Mouse (Mus musculus) midbrain, embryonic 15.5 days (tissue): ENCODE measurements around the gene Ankrd23. TPM values are rescaled to one million over a fixed set of nuclear protein-coding genes. Genes with fewer than 3 reads are reported as not detected.

ENCODE experiments used
- ATAC-seq: fragments of 200-750 bp; cut with Nextera tagmentation; replicated peaks from 2 replicates; pipeline ENCODE4 v1.8.0; 2017; ENCODE audit warnings: moderate TSS enrichment
- H3K27ac ChIP-seq: fragments of 300-500 bp; sonication (generic); 2 replicates; pipeline ENCODE4 v1.5.1; 2015; ENCODE audit warnings: mild to moderate bottlenecking, inconsistent platforms
- H3K27me3 ChIP-seq: fragments of 300-500 bp; sonication (generic); replicated peaks from 2 replicates; pipeline ENCODE4 v1.6.1; 2015; ENCODE audit warnings: inconsistent platforms
- H3K36me3 ChIP-seq: fragments of 300-500 bp; sonication (generic); replicated peaks from 2 replicates; pipeline ENCODE4 v1.6.1; 2015; ENCODE audit warnings: inconsistent platforms
- H3K4me1 ChIP-seq: fragments of 300-500 bp; sonication (generic); 2 replicates; pipeline ENCODE4 v1.6.1; 2015; ENCODE audit warnings: inconsistent platforms
- H3K4me2 ChIP-seq: fragments of 300-500 bp; sonication (generic); 2 replicates; pipeline ENCODE4 v1.6.1; 2015; ENCODE audit warnings: inconsistent platforms, mild to moderate bottlenecking, moderate library complexity
- H3K4me3 ChIP-seq: fragments of 300-500 bp; sonication (generic); 2 replicates; pipeline ENCODE4 v1.5.1; 2015; ENCODE audit warnings: mild to moderate bottlenecking, inconsistent platforms
- H3K9ac ChIP-seq: fragments of 300-500 bp; sonication (generic); 2 replicates; pipeline ENCODE4 v1.6.1; 2015; ENCODE audit warnings: mild to moderate bottlenecking, inconsistent platforms
- H3K9me3 ChIP-seq: fragments of 300-500 bp; sonication (generic); 2 replicates; pipeline ENCODE4 v1.6.1; 2016; ENCODE audit warnings: inconsistent platforms
- WGBS: fragments of 180-500 bp; shearing (Covaris S2); methylation state at CpG from one replicate; pipeline ENCODE4 v1.1.7; 2015; ENCODE audit warnings: mixed read lengths; 5-methylcytosine and 5-hydroxymethylcytosine counted together
- polyA plus RNA-seq: library from polyadenylated mRNA; unstranded; fragments of >200 nt; fragmentation: Nextera tagmentation; extraction: Ambion mirVana; gene quantifications from 2 replicates; pipeline ENCODE4 v1.2.1, GENCODE M21; 2015

Ankrd23 gene
- polyA plus RNA-seq, 1 experiment from 2014 or later: 23.5 TPM

DNA sequence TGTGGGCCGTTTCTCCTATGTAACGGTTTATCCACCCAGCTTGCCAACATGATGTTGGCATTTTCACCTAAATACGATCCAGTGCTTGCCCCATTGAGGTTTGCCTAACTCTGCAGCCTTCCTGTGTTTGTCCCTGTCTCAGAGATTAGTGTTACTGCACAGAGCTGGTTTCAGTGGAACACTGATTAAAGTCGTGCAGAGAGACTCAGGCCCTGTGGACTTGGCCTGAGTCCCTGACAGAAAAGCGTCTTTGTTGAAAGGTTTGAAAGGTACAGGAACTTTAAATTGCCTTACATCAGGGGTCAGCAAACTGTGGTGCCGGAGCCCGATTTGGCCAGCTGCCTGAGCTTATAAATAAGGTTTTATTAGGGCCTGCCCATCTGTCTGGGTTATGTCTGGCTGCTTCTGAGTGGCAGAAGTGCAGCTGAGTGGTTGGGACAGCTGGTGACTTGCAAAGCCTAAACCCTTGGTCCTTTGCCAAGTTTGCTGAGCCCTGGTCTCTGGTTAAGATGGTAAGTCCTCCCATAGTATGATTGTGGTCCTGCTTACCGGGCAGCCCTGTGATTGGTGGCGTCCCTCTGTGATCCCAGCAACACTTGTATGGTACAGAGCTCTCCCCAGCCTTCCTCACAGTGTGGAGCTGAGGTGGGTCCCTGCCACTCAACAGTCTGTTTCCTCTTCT is 13.2 kb downstream of the Ankrd23 start:
- no peaks in the 10 kb centered on the region for H3K27me3 ChIP-seq
- H3K4me1 ChIP-seq: peaks cover 8% of the 10 kb centered on the region; the same call in 1 of the 2 replicates
- no peak overlapping the region for H3K4me2 ChIP-seq
- H3K9ac ChIP-seq: no peak overlapping the region
- H3K36me3 ChIP-seq: peaks cover 55% of the 10 kb centered on the region
- peak overlapping the region; percentile 61; the same call in 1 of the 2 replicates for H3K27ac ChIP-seq
- H3K4me3 ChIP-seq: no peak overlapping the region
- H3K9me3 ChIP-seq: no peaks in the 10 kb centered on the region
- WGBS: 47% methylated on average over 9 of the region's 9 CpGs
- ATAC-seq: peak; percentile 46

DNA sequence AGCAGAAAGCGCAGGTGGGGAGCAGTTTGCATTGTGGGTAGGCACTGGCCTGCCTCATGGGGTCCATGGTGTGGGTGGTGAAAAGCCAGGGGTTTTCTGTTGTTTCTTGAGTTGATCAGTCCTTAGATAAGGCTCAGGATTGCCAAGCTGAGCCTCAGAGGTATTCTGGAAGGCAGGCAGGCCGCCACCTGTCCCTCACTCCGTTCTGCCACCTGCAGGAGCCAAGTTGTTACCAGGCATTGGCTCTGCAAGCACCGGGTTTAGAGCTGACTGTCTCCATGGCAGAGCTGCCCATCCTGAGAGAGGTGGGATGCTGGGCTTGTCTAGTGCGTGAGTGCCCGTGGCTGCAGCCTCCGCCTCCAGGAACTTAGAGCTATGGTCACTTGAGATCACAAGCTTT is 14.5 kb downstream of the Ankrd23 start:
- no peak overlapping the region for H3K27ac ChIP-seq
- WGBS: 92% methylated on average over 7 of the region's 7 CpGs
- no peak overlapping the region for H3K9ac ChIP-seq
- no peak for ATAC-seq
- no peaks in the 10 kb centered on the region for H3K27me3 ChIP-seq
- H3K4me1 ChIP-seq: peaks cover 17% of the 10 kb centered on the region; the same call in 1 of the 2 replicates
- no peak overlapping the region for H3K4me3 ChIP-seq
- H3K9me3 ChIP-seq: no peaks in the 10 kb centered on the region
- no peak overlapping the region for H3K4me2 ChIP-seq
- peaks cover 54% of the 10 kb centered on the region for H3K36me3 ChIP-seq

DNA sequence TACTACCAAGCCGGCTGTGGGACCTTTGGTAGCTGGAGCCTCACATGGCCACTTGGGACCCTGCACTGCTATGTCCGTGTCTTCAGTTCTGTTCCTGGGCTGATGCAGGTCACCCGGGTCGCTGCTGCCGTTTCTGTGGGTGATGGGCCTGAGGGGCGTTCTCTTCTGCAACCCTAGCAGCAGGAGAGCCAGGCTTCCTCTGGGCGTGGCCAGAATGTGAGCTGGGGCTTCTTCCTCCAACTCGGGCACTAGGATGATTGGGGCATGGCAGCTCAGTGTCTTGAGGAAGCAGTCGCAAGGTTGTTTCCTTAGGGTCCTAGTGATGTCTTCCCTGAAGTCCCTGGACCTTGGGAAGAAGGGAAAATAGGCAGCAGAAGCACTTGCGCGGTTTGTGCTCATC is 17.1 kb downstream of the Ankrd23 start:
- H3K9ac ChIP-seq: no peak overlapping the region
- WGBS: 85% methylated on average over 11 of the region's 11 CpGs
- H3K36me3 ChIP-seq: peaks cover 31% of the 10 kb centered on the region
- ATAC-seq: no peak
- no peak overlapping the region for H3K4me2 ChIP-seq
- H3K4me3 ChIP-seq: no peak overlapping the region
- no peaks in the 10 kb centered on the region for H3K27me3 ChIP-seq
- no peak overlapping the region for H3K27ac ChIP-seq
- no peaks in the 10 kb centered on the region for H3K9me3 ChIP-seq
- H3K4me1 ChIP-seq: peaks cover 36% of the 10 kb centered on the region

DNA sequence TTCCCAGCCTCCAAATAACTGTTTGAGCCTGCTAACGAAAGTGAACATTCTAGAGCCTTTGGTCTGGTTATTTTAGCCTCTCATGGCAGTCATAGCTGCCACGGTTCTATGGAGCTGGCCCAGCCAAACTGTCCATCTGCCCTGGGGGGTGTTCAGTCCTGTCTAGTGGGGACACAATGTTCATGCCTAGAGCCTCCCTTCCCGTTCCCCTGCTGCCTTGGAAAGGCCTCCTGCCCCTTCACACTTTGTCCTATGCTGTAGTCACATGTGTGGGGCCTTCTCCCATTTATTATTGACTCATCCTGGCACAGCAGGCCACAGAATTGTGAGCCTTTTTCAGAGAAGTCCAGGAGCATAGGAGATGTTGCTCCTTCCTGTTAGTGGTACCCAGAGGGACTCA is 18.4 kb downstream of the Ankrd23 start:
- H3K4me2 ChIP-seq: no peak overlapping the region
- H3K9me3 ChIP-seq: no peaks in the 10 kb centered on the region
- no peak overlapping the region for H3K4me3 ChIP-seq
- H3K27ac ChIP-seq: no peak overlapping the region
- WGBS: 90% methylated on average over 3 of the region's 3 CpGs
- H3K27me3 ChIP-seq: no peaks in the 10 kb centered on the region
- H3K4me1 ChIP-seq: peaks cover 44% of the 10 kb centered on the region
- H3K9ac ChIP-seq: no peak overlapping the region
- H3K36me3 ChIP-seq: peaks cover 27% of the 10 kb centered on the region
- ATAC-seq: no peak

DNA sequence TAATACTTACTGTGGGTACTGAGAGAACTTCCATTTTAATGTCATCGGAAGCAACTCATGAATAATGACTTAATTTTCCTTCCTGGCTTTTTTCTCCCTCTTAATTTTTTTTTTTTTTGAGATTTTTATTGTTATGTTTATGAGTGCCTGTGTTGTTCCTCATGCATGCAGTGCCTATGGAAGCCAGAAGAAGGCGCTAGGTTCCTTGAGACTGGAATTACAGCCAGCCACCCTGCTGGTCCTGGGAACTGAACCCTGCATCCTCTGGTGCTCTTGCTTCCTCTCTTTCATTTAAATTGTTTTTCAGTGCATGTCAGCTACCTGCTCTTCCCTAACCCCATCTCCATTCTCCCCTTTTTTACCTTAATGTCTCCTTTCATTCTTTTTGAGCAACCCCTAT is 23.0 kb downstream of the Ankrd23 start:
- Histone ChIP-seq H3K27me3 (no peaks in the 10 kb centered on the region), H3K9me3 (no peaks in the 10 kb centered on the region), H3K4me1 (peaks cover 46% of the 10 kb centered on the region), H3K4me2 (peak overlapping the region; percentile 87), H3K4me3 (peak overlapping the region; percentile 74), H3K36me3 (no peaks in the 10 kb centered on the region), H3K9ac (peak overlapping the region; percentile 71), H3K27ac (peak overlapping the region; percentile 30; the same call in 1 of the 2 replicates)
- whole genome bisulfite sequencing: 38% methylated on average over 2 of the region's 2 CpGs
- ATAC-seq: no peak

DNA sequence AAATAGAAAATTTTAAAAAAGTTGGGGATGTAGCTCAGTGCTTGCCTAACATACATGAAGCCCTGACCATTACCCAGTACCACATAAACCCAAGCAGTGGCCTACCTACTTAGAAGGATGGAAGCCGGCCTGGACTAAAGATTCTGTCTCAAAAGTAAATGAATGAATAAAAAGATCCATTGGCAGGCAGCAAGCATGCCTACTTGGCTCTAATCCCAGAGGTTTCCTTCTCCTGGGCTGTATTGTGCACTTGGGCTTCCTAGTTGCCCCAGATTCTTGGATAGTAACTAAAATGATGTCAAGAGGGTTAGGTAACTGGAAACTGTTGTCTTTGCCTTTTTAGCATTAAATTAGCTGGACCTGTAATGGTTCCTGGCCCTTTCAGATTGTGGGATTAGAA is 23.4 kb downstream of the Ankrd23 start:
- no peaks in the 10 kb centered on the region for H3K9me3 ChIP-seq
- peaks cover 45% of the 10 kb centered on the region for H3K4me1 ChIP-seq
- ATAC-seq: no peak
- peak overlapping the region; percentile 71 for H3K9ac ChIP-seq
- peak overlapping the region; percentile 87 for H3K4me2 ChIP-seq
- H3K27ac ChIP-seq: peak overlapping the region; percentile 96; the same call in 1 of the 2 replicates
- no peaks in the 10 kb centered on the region for H3K27me3 ChIP-seq
- 0% methylated on average over 1 of the region's 1 CpGs for WGBS
- peak overlapping the region; percentile 74 for H3K4me3 ChIP-seq
- H3K36me3 ChIP-seq: no peaks in the 10 kb centered on the region

DNA sequence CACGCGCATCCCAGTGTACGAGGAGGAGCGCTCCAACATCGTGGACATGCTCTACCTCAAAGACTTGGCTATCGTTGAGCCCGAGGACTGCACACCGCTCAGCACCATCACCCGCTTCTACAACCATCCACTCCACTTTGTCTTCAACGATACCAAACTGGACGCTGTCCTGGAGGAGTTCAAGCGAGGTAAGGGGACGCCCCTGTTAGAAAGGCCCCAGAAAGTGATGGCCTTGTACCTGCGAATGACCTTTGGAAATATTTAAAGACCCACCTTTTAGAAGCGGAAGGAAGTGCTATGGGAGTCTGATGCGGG is 23.8 kb downstream of the Ankrd23 start:
- Histone ChIP-seq H3K4me1 (peaks cover 42% of the 10 kb centered on the region), H3K27ac (peak overlapping the region; percentile 96), H3K9ac (peak overlapping the region; percentile 71), H3K36me3 (no peaks in the 10 kb centered on the region), H3K4me3 (peak overlapping the region; percentile 74), H3K9me3 (no peaks in the 10 kb centered on the region), H3K4me2 (peak overlapping the region; percentile 87), H3K27me3 (no peaks in the 10 kb centered on the region)
- 2% methylated on average over 16 of the region's 16 CpGs for WGBS
- ATAC-seq: no peak; the same call in 1 of the 2 replicates

DNA sequence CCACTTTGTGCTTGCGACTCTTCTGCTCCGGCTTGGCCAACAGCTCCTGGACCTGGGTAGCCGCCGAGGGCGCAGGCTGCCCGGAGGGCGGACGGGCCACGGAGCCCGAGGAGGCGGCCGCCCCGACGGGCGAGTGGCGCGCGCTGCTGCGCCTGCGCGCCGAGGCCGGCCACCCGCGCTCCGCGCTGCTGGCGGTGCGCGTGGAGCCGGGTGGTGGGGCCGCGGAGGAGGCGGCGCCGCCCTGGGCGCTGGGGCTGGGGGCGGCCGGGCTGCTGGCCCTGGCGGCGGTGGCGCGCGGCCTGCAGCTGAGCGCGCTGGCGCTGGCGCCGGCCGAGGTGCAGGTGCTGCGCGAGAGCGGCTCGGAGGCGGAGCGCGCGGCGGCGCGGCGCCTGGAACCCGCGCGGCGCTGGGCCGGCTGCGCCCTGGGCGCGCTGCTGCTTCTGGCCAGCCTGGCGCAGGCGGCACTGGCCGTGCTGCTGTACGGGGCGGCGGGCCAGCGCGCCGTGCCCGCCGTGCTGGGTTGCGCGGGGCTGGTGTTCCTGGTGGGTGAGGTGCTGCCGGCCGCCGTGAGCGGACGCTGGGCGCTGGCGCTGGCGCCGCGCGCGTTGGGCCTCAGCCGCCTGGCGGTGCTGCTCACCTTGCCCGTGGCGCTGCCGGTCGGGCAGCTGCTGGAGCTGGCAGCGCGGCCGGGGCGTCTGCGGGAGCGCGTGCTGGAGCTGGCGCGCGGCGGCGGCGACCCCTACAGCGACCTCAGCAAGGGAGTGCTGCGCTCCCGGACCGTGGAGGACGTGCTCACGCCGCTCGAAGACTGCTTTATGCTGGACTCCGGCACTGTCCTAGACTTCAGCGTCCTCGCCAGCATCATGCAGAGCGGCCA is 24.4 kb downstream of the Ankrd23 start:
- no peaks in the 10 kb centered on the region for H3K9me3 ChIP-seq
- H3K4me3 ChIP-seq: peak overlapping the region; percentile 74
- H3K9ac ChIP-seq: peak overlapping the region; percentile 71
- peak; percentile 84 for ATAC-seq
- H3K27me3 ChIP-seq: no peaks in the 10 kb centered on the region
- H3K4me1 ChIP-seq: peaks cover 37% of the 10 kb centered on the region
- H3K4me2 ChIP-seq: peak overlapping the region; percentile 87
- 0 out of 2 replicates have a peak, but pooled peaks cover 3% of the 10 kb centered on the region for H3K36me3 ChIP-seq
- under 1% methylated on average over 103 of the region's 126 CpGs for WGBS
- peak overlapping the region; percentile 96 for H3K27ac ChIP-seq

DNA sequence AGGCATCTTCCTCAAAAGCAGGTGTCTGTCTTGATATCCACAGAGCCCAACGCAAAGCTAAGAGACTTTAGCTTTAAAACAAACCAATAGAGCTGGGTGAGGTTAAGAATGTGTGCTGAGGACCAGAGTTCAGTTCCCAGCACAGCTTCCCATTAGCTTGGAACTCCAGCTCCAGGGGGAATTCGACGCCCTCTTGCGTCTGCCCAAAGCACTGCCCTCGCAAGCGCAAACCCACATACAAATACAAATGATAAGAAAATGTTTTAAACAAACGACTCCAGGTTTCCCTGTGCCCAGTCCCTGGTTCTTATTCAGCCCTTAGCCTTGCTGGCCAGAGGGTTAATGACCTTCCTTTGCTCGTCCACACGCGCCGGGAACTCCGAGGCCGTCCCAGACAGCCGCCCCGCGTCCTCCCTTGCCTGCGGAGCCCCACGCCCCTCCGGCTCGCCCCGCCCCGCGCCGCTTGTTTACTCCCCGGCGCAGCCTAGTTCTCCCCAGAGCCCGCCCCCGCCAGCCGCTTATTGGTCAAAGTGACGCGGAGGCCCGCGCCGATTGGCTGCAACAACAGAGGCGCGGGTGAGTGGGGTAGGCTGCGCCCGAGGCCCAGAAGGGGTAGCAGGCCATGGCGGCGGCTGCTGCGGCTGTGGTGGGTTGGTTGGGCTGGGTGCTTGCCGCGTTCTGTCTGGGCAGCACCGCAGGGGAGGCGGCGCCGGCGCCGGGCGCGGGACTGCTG is 25.2 kb downstream of the Ankrd23 start, which contains the start of gene Cnnm3:
Cnnm3 (plus strand) TSS at position 579 of the 733 bp plus-strand sequence.
- H3K27ac ChIP-seq: peak within 1 kb of the TSS; percentile 96
- H3K4me3 ChIP-seq: peak within 1 kb of the TSS; percentile 74
- WGBS: 2% methylated on average over 47 of the region's 51 CpGs
- ATAC-seq: peak; percentile 97
- no peaks in the 10 kb centered on the region for H3K27me3 ChIP-seq
- no peaks in the 10 kb centered on the region for H3K9me3 ChIP-seq
- H3K36me3 ChIP-seq: 0 out of 2 replicates have a peak, but pooled peaks cover 5% of the 10 kb centered on the region
- peak within 1 kb of the TSS; percentile 71 for H3K9ac ChIP-seq
- peaks cover 35% of the 10 kb centered on the region for H3K4me1 ChIP-seq
- peak within 1 kb of the TSS; percentile 87 for H3K4me2 ChIP-seq

DNA sequence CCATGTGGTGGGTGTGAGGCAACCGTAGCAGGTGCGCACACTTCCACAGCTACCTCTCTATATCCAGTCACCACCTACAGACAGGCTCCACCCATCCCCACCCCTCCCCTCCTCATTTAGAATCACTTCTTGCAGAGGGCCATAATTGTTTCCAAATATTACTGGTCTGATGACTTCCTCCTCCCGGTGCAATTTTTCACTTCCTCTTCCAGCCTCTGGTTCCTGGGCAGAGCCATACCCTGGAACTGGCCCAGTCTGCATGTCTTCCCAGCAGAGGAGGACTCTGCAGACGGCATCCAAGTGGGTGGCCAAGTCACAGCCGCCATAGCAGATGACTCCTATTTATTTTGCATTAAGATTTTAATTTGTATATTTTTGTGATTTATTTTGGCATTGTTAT is 28.4 kb downstream of the Ankrd23 start:
- Histone ChIP-seq H3K27me3 (no peaks in the 10 kb centered on the region), H3K4me1 (peaks cover 5% of the 10 kb centered on the region), H3K4me3 (no peak overlapping the region), H3K27ac (no peak overlapping the region), H3K9ac (no peak overlapping the region), H3K9me3 (no peaks in the 10 kb centered on the region), H3K4me2 (no peak overlapping the region), H3K36me3 (0 out of 2 replicates have a peak, but pooled peaks cover 5% of the 10 kb centered on the region)
- 90% methylated on average over 5 of the region's 5 CpGs for WGBS
- ATAC-seq: no peak

DNA sequence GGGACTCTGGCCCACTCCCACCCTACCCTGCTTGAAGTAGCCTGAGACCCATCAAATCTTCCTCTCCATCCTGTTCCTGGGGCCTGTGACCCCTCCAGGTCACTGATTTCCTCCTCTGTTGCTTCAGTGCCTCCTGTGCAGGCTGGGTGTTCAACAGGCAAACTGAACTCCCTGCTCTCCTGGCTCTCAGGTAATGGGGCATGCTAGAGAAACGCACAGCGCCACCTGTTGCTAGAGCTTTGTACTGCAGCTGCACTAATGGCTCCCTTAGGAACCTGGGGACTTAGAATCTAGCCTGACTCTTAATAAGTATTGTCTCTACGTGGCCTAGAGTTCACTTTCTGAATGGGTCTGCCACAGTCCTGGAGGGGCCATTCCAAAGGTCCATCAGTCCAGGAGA is 35.4 kb downstream of the Ankrd23 start:
- Histone ChIP-seq H3K4me2 (no peak overlapping the region), H3K36me3 (0 out of 2 replicates have a peak, but pooled peaks cover 3% of the 10 kb centered on the region), H3K9ac (no peak overlapping the region), H3K9me3 (no peaks in the 10 kb centered on the region), H3K4me1 (no peaks in the 10 kb centered on the region), H3K4me3 (no peak overlapping the region), H3K27me3 (no peaks in the 10 kb centered on the region), H3K27ac (no peak overlapping the region)
- ATAC-seq: peak; percentile 29; the same call in 1 of the 2 replicates
- 4% methylated on average over 3 of the region's 3 CpGs for WGBS

DNA sequence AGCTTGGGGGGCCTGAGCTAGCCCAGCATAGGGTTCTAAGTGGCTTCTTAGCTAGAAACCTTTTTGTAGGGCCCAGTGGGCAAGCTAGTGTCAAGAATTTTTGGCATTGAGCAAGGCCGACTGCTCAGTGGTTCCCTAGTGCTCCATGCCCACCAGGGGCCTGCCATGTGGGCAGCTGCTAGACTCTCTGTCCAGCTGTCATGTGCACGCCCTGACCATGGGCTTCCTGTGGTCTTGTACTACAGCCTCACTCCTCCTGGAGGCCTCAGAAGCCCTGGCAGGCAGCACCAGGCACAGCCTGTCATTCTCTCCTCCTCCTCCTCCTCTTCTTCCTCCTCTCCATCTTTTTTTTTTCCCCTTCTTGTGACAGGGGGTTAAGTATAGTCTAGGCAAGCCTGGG is 39.4 kb downstream of the Ankrd23 start:
- Histone ChIP-seq H3K9me3 (no peaks in the 10 kb centered on the region), H3K27ac (no peak overlapping the region), H3K4me1 (no peaks in the 10 kb centered on the region), H3K36me3 (0 out of 2 replicates have a peak, but pooled peaks cover 3% of the 10 kb centered on the region), H3K9ac (no peak overlapping the region), H3K4me2 (no peak overlapping the region), H3K27me3 (no peaks in the 10 kb centered on the region), H3K4me3 (no peak overlapping the region)
- WGBS: 63% methylated on average over 2 of the region's 2 CpGs
- ATAC-seq: no peak
